Mouse (Mus musculus) heart, adult 2 months (tissue): ENCODE data around the gene Ndufa3. TPM values are rescaled to one million over a fixed set of nuclear protein-coding genes. Genes with fewer than 3 reads are reported as not detected.

Source experiments
- DNase-seq, 2 experiments: peaks; one replicate each; pipeline ENCODE4 v3.0.0; 2021
- H3K27ac ChIP-seq: fragments of 200-600 bp; 2 replicates; pipeline ENCODE4 v1.8.1; 2022
- H3K27me3 ChIP-seq: fragments of 200-500 bp; 2 replicates; pipeline ENCODE4 v1.6.1; 2012; ENCODE audit warnings: mild to moderate bottlenecking, low read length, inconsistent platforms, mixed read lengths; ENCODE audit not compliant: control insufficient read depth, insufficient read depth
- H3K36me3 ChIP-seq: fragments of 200-500 bp; 2 replicates; pipeline ENCODE4 v1.6.1; 2012; ENCODE audit warnings: low read length, inconsistent platforms; ENCODE audit not compliant: control insufficient read depth, insufficient read depth
- H3K4me1 ChIP-seq: fragments of 200-500 bp; 2 replicates; pipeline ENCODE4 v1.6.1; 2011; ENCODE audit warnings: low read length; ENCODE audit not compliant: control insufficient read depth, insufficient read depth
- H3K4me3 ChIP-seq: fragments of 200-600 bp; 2 replicates; pipeline ENCODE4 v1.8.1; 2022
- H3K79me2 ChIP-seq: fragments of 200-500 bp; replicated peaks from 2 replicates; pipeline ENCODE4 v1.6.1; 2012; ENCODE audit warnings: mild to moderate bottlenecking, inconsistent platforms, low read length, moderate library complexity, mixed read lengths; ENCODE audit not compliant: control insufficient read depth, insufficient read depth
- H3K9ac ChIP-seq: fragments of 200-500 bp; 2 replicates; pipeline ENCODE4 v1.6.1; 2012; ENCODE audit warnings: low read depth, mild to moderate bottlenecking, control low read depth, inconsistent platforms, low read length, mixed read lengths
- CTCF ChIP-seq: fragments of 200-600 bp; IDR thresholded peaks from 2 replicates; pipeline ENCODE4 v1.8.1; 2022; ENCODE audit warnings: antibody characterized with exemption, mild to moderate bottlenecking, moderate library complexity
- EP300 ChIP-seq: fragments of 200-500 bp; IDR thresholded peaks from 2 replicates; pipeline ENCODE4 v1.6.1; 2011; ENCODE audit warnings: low read depth, low read length, control low read depth; ENCODE audit not compliant: insufficient read depth
- POLR2A ChIP-seq: fragments of 200-500 bp; IDR thresholded peaks from 2 replicates; pipeline ENCODE4 v1.6.1; 2011; ENCODE audit warnings: mild to moderate bottlenecking, low read depth, low read length, control low read depth; ENCODE audit not compliant: insufficient read depth
- WGBS: fragments of 180-500 bp; shearing (Covaris S2); methylation state at CpG from one replicate; pipeline ENCODE4 v1.1.7; 2018; 5-methylcytosine and 5-hydroxymethylcytosine counted together
- intact Hi-C: fragments of 180-260 bp; cut with DNase I; formaldehyde crosslinking; loops from one replicate; pipeline ENCODE4 v1.15.1; 2025
- polyA plus RNA-seq: library from polyadenylated mRNA; depleted of rRNA; stranded (reverse); fragments of >200 nt; gene quantifications from 2 replicates; pipeline ENCODE4 v1.2.3, GENCODE M21; 2012
- total RNA-seq, 2 experiments: library from RNA; stranded (reverse); gene quantifications; 2 replicates each; pipeline ENCODE4 v1.2.3; 2021

Gene Ndufa3
- total and polyA plus RNA-seq, 3 experiments, result 1,299 to 2,117 (median 1,765) TPM

GRCm38 (mm10) chr7:3614021-3614420, 3.2 kb upstream of the Ndufa3 start:
- peaks cover 4% of the 10 kb centered on the region for H3K4me1 ChIP-seq
- 63% methylated on average over 3 of the region's 3 CpGs for WGBS
- TF ChIP-seq POLR2A, result no peak
- no peaks in the 10 kb centered on the region for H3K79me2 ChIP-seq
- no peak overlapping the region for H3K9ac ChIP-seq
- H3K27ac ChIP-seq, result no peak overlapping the region
- H3K36me3 ChIP-seq, result no peaks in the 10 kb centered on the region
- H3K4me3 ChIP-seq, result no peak overlapping the region
- DNase-seq, result no peak
- intact Hi-C loops, result no loop called here
- no peaks in the 10 kb centered on the region for H3K27me3 ChIP-seq

- no peaks in the 10 kb centered on the region for H3K4me1 ChIP-seq
- 82% methylated on average over 4 of the region's 4 CpGs for WGBS
- H3K79me2 ChIP-seq, result no peaks in the 10 kb centered on the region
- intact Hi-C loops, result no loop called here
- no peak for TF ChIP-seq POLR2A
- no peak for TF ChIP-seq EP300
- no peak for TF ChIP-seq CTCF
- DNase-seq, result no peak
- no peaks in the 10 kb centered on the region for H3K27me3 ChIP-seq
- H3K27ac ChIP-seq, result peak within 1 kb of the TSS; percentile 81; the same call in 1 of the 2 replicates
- peak within 1 kb of the TSS; percentile 92; the same call in 1 of the 2 replicates for H3K4me3 ChIP-seq
- no peak within 1 kb of the TSS for H3K9ac ChIP-seq
- H3K36me3 ChIP-seq, result no peaks in the 10 kb centered on the region
Measured at GRCm38 (mm10) chr7:3616057-3616388, 1.1 kb upstream of the Ndufa3 start, which contains the start of gene Oscar. Oscar (minus strand) TSS chr7:3616157.

GRCm38 (mm10) chr7:3616389-3617241, 558 bp upstream of the Ndufa3 start:
- H3K4me3 ChIP-seq, result peak overlapping the region; percentile 92; the same call in 1 of the 2 replicates
- H3K9ac ChIP-seq, result no peak overlapping the region
- H3K27me3 ChIP-seq, result no peaks in the 10 kb centered on the region
- H3K79me2 ChIP-seq, result no peaks in the 10 kb centered on the region
- DNase-seq, result no peak
- TF ChIP-seq EP300 (no peak), CTCF (peak; percentile 65), POLR2A (no peak)
- WGBS, result 41% methylated on average over 6 of the region's 6 CpGs
- no peaks in the 10 kb centered on the region for H3K36me3 ChIP-seq
- H3K27ac ChIP-seq, result peak overlapping the region; percentile 81; the same call in 1 of the 2 replicates
- intact Hi-C loops, result loop anchor here (1.0 kb wide), 1 partner anchor 13 kb away; the partner anchor contains the start of genes Prpf31 and Tfpt
- no peaks in the 10 kb centered on the region for H3K4me1 ChIP-seq

- TF ChIP-seq EP300 (no peak), POLR2A (no peak), CTCF (no peak)
- H3K27me3 ChIP-seq, result no peaks in the 10 kb centered on the region
- intact Hi-C loops, result loop anchor here (1.0 to 10.0 kb wide), 3 partner anchors 12 to 816 kb away; partner anchors contain the start of genes Mboat7, Ndufa3, Rdh13 and Tsen34
- H3K9ac ChIP-seq, result peak overlapping the region; percentile 60
- H3K4me1 ChIP-seq, result peaks cover 5% of the 10 kb centered on the region; the same call in 1 of the 2 replicates
- H3K79me2 ChIP-seq, result 0 out of 2 replicates have a peak, but pooled peaks cover 2% of the 10 kb centered on the region
- H3K4me3 ChIP-seq, result peak overlapping the region; percentile 90
- 34% methylated on average over 4 of the region's 4 CpGs for WGBS
- H3K27ac ChIP-seq, result peak overlapping the region; percentile 95
- DNase-seq, result no peak
- H3K36me3 ChIP-seq, result no peaks in the 10 kb centered on the region
Measured at GRCm38 (mm10) chr7:3629030-3629429, 11.9 kb downstream of the Ndufa3 start.

- H3K36me3 ChIP-seq, result no peaks in the 10 kb centered on the region
Measured at GRCm38 (mm10) chr7:3629543-3630477, 12.6 kb downstream of the Ndufa3 start, which contains the start of the genes Tfpt and Prpf31. Tfpt (minus strand) TSS chr7:3629929. Prpf31 (plus strand) TSS chr7:3629985.

More at GRCm38 (mm10) chr7:3629543-3630477, 12.6 kb downstream of the Ndufa3 start, which contains the start of the genes Tfpt and Prpf31:
- WGBS, result under 1% methylated on average over 47 of the region's 47 CpGs
- intact Hi-C loops, result loop anchor here (1.0 to 10.0 kb wide), 3 partner anchors 13 to 815 kb away; partner anchors contain the start of genes Mboat7, Ndufa3, Rdh13 and Tsen34
- Histone ChIP-seq H3K9ac (peak within 1 kb of the TSS; percentile 66), H3K27me3 (no peaks in the 10 kb centered on the region), H3K4me3 (peak within 1 kb of the TSS; percentile 90), H3K27ac (peak within 1 kb of the TSS; percentile 95), H3K4me1 (peaks cover 5% of the 10 kb centered on the region; the same call in 1 of the 2 replicates), H3K79me2 (0 out of 2 replicates have a peak, but pooled peaks cover 2% of the 10 kb centered on the region)
- TF ChIP-seq CTCF, result no peak
- TF ChIP-seq EP300, result peak; percentile 66; the same call in 1 of the 2 replicates
- peak; percentile 73 for TF ChIP-seq POLR2A
- peak; percentile 94 to 95 for DNase-seq
